Mouse (Mus musculus) thymus, adult 2 months (tissue): ENCODE data around the gene Cenpn.

Experiments used
- CTCF ChIP-seq: fragments of 200-500 bp; IDR thresholded peaks from 2 replicates; pipeline ENCODE4 v1.5.1; 2012; ENCODE audit warnings: mild to moderate bottlenecking, control low read depth, low read length, moderate library complexity, borderline replicate concordance; ENCODE audit not compliant: control insufficient read depth, poor library complexity, insufficient read depth; ENCODE audit errors: extremely low read depth
- POLR2A ChIP-seq: fragments of 200-500 bp; IDR thresholded peaks from 2 replicates; pipeline ENCODE4 v1.6.1; 2012; ENCODE audit warnings: mild to moderate bottlenecking, low read length, control low read depth, moderate library complexity; ENCODE audit not compliant: control insufficient read depth, poor library complexity, insufficient read depth; ENCODE audit errors: extremely low read depth

GRCm38 (mm10) chr8:116951778-116952177 is 30.2 kb downstream of the Cenpn start:
- no peak for TF ChIP-seq POLR2A
- TF ChIP-seq CTCF = no peak
